Mouse (Mus musculus) CH12.LX (cell line): Measurements from ENCODE around the gene 6720489N17Rik.
"Not testable (repeated sequence)": the region's sequence is repeated elsewhere in the genome, so short reads cannot be mapped to it uniquely, and the experiment has no call there.

ENCODE experiments used
- CTCF ChIP-seq, 2 experiments: IDR thresholded peaks in 1 of 2; conservative IDR thresholded peaks in 1 of 2; 2 replicates each; pipeline ENCODE4 v1.5.1; 2011 to 2012; ENCODE audit warnings: low read depth in 2 of 2, low read length in 2 of 2, improper control_type of control experiment in 1 of 2, inconsistent platforms in 1 of 2, mild to moderate bottlenecking in 1 of 2, moderate library complexity in 1 of 2
- KAT2A ChIP-seq: IDR thresholded peaks from 2 replicates; pipeline ENCODE4 v1.6.1; 2012; ENCODE audit warnings: low read length, improper control_type of control experiment, inconsistent platforms; ENCODE audit not compliant: insufficient replicate concordance
- MAX ChIP-seq: IDR thresholded peaks from 2 replicates; pipeline ENCODE4 v1.6.1; 2011; ENCODE audit warnings: low read length, improper control_type of control experiment
- RCOR1 ChIP-seq: conservative IDR thresholded peaks from 2 replicates; pipeline ENCODE4 v1.6.1; 2012; ENCODE audit warnings: low read depth, mild to moderate bottlenecking, inconsistent platforms, low read length, improper control_type of control experiment

GRCm38 (mm10) chr13:62624277-62624665, 289 bp upstream of the 6720489N17Rik start:
- not testable (repeated sequence) for TF ChIP-seq KAT2A; MAX; CTCF (conservative IDR thresholded peaks at IDR 0.05 in 1 of 2, IDR thresholded peaks at IDR 0.05 in 1 of 2; ENCODE audit: low read depth in 2 of 2, low read length in 2 of 2); RCOR1
